In the genomic region with DNA sequence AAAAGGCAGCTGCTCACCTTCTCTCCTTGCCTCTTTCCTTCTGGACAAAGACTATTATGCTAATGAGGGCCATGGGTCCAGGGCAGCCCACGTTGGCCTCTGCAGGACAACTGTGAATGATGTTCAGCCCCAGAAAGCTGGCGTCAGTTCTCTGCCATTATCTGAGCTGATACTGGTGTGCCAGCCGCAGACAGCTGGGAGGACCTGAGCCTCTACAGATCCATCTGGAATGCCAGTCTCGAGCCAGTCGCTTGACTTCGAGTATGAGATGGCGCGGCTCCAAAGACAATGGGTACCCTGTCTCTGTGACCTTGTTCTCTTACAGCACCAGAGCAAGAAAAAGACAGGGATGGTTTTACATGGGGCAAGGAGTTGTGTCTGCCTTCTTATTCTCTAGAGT, we compare ENCODE assay signal across 20 mouse cellular contexts.
A peak's percentile ranks its signal among the peaks of the same experiment; 100 is the strongest.
DNase-seq lines count a peak whose midpoint lies in the region; ATAC-seq and TF ChIP-seq lines count a peak whose summit lies in the region.
"Had no signal": no experiment of that assay in that cellular context is flagged by ENCODE, and none has a peak within 500 bp of the region (broad histone marks: within the 10 kb centered on the region; RNA-seq: fewer than 3 reads in every experiment).

No protein-coding gene starts in this region.

- H3K36me3 ChIP-seq in heart, embryonic 12.5 days = no peaks in the 10 kb centered on the region
- no peaks in the 10 kb centered on the region for H3K36me3 ChIP-seq in heart, embryonic 15.5 days
- no peaks in the 10 kb centered on the region for H3K36me3 ChIP-seq in liver, postnatal 0 days (replicated peaks; ENCODE audit: insufficient read depth, low read length)
- no peaks in the 10 kb centered on the region for H3K36me3 ChIP-seq in midbrain, embryonic 11.5 days (ENCODE audit: control insufficient read depth, insufficient read depth, low read length)
- H3K36me3 ChIP-seq: embryonic facial prominence, embryonic 13.5 days; intestine, embryonic 15.5 days; limb, embryonic 12.5 days had no signal

- no peak for TF ChIP-seq CTCF in liver, postnatal 0 days (IDR thresholded peaks at IDR 0.05; ENCODE audit: low read depth)

- no peaks in the 10 kb centered on the region for H3K9me3 ChIP-seq in heart, embryonic 12.5 days (replicated peaks)
- H3K9me3 ChIP-seq in heart, embryonic 15.5 days (replicated peaks) = no peaks in the 10 kb centered on the region
- H3K9me3 ChIP-seq in liver, postnatal 0 days (ENCODE audit: low read length) = no peaks in the 10 kb centered on the region
- no peaks in the 10 kb centered on the region for H3K9me3 ChIP-seq in midbrain, embryonic 11.5 days (ENCODE audit: control insufficient read depth, low read length)
- H3K9me3 ChIP-seq: embryonic facial prominence, embryonic 13.5 days; intestine, embryonic 15.5 days; limb, embryonic 12.5 days had no signal

- ATAC-seq in heart, embryonic 12.5 days (ENCODE audit: insufficient number of reproducible peaks, low FRiP score) = no peak
- ATAC-seq in heart, embryonic 15.5 days (replicated peaks; ENCODE audit: insufficient number of reproducible peaks, insufficient read depth, low FRiP score, low read depth) = peak; percentile 79
- no peak for ATAC-seq in liver, postnatal 0 days
- ATAC-seq in midbrain, embryonic 11.5 days (ENCODE audit: low FRiP score) = no peak
- ATAC-seq: activated CD4-positive, CD25-positive, alpha-beta regulatory T cell, adult 4 months; intestine, embryonic 15.5 days; Patski had no signal

- peaks cover 31% of the 10 kb centered on the region for H3K4me1 ChIP-seq in heart, embryonic 12.5 days (replicated peaks)
- H3K4me1 ChIP-seq in heart, embryonic 15.5 days (replicated peaks) = peaks cover 28% of the 10 kb centered on the region
- no peaks in the 10 kb centered on the region for H3K4me1 ChIP-seq in liver, postnatal 0 days (ENCODE audit: insufficient read depth)
- H3K4me1 ChIP-seq in midbrain, embryonic 11.5 days (ENCODE audit: control insufficient read depth, insufficient read depth, low read length) = no peaks in the 10 kb centered on the region
- H3K4me1 ChIP-seq: embryonic facial prominence, embryonic 13.5 days; intestine, embryonic 15.5 days; limb, embryonic 12.5 days had no signal

- no peak overlapping the region for H3K4me3 ChIP-seq in heart, embryonic 12.5 days
- no peak overlapping the region for H3K4me3 ChIP-seq in heart, embryonic 15.5 days
- H3K4me3 ChIP-seq in liver, postnatal 0 days (ENCODE audit: low read depth, low read length) = no peak overlapping the region
- H3K4me3 ChIP-seq in midbrain, embryonic 11.5 days (ENCODE audit: low read depth, low read length) = no peak overlapping the region
- H3K4me3 ChIP-seq: embryonic facial prominence, embryonic 13.5 days; intestine, embryonic 15.5 days; layer of hippocampus, adult 2 months; left cerebral cortex, adult 2 months; limb, embryonic 12.5 days had no signal

- WGBS in heart, embryonic 12.5 days = 46% methylated on average over 8 of the region's 8 CpGs
- WGBS in heart, embryonic 15.5 days = 36% methylated on average over 8 of the region's 8 CpGs
- WGBS in liver, postnatal 0 days (ENCODE audit: insufficient replicate concordance) = 63% methylated on average over 8 of the region's 8 CpGs
- 78% methylated on average over 8 of the region's 8 CpGs for WGBS in midbrain, embryonic 11.5 days

- no peaks in the 10 kb centered on the region; the same call in 1 of the 2 replicates for H3K27me3 ChIP-seq in heart, embryonic 12.5 days (replicated peaks)
- H3K27me3 ChIP-seq in heart, embryonic 15.5 days = no peaks in the 10 kb centered on the region
- H3K27me3 ChIP-seq in liver, postnatal 0 days (ENCODE audit: insufficient read depth, low read length) = no peaks in the 10 kb centered on the region
- no peaks in the 10 kb centered on the region for H3K27me3 ChIP-seq in midbrain, embryonic 11.5 days (ENCODE audit: control insufficient read depth, insufficient read depth, low read length)
- H3K27me3 ChIP-seq: intestine, embryonic 15.5 days; Patski had no signal

- H3K4me2 ChIP-seq in heart, embryonic 12.5 days = no peak overlapping the region
- H3K4me2 ChIP-seq in heart, embryonic 15.5 days = 0 out of 2 replicates have a peak overlapping the region, but pooled peaks have one; percentile 24
- H3K4me2 ChIP-seq in liver, postnatal 0 days (ENCODE audit: low read depth, low read length) = no peak overlapping the region
- no peak overlapping the region for H3K4me2 ChIP-seq in midbrain, embryonic 11.5 days
- H3K4me2 ChIP-seq: embryonic facial prominence, embryonic 13.5 days; intestine, embryonic 15.5 days; limb, embryonic 12.5 days had no signal

- TF ChIP-seq EP300 in liver, postnatal 0 days (IDR thresholded peaks at IDR 0.05; ENCODE audit: low read depth) = no peak

- no peak overlapping the region for H3K9ac ChIP-seq in heart, embryonic 12.5 days
- H3K9ac ChIP-seq in heart, embryonic 15.5 days = no peak overlapping the region
- H3K9ac ChIP-seq in liver, postnatal 0 days (replicated peaks) = no peak overlapping the region
- H3K9ac ChIP-seq in midbrain, embryonic 11.5 days (ENCODE audit: low read length) = no peak overlapping the region
- H3K9ac ChIP-seq: embryonic facial prominence, embryonic 13.5 days; intestine, embryonic 15.5 days; limb, embryonic 12.5 days; liver, embryonic 14.5 days had no signal

- peak; percentile 73 to 80 for DNase-seq in heart, adult 18-20 months
- peak; percentile 47 to 61 for DNase-seq in heart, adult 9 months (ENCODE audit: low spot score in 2 of 2)
- peak; percentile 12 for DNase-seq in retina, embryonic 14.5 days (ENCODE audit: low spot score)
- no peak for DNase-seq in liver, postnatal 0 days
- no peak for DNase-seq in midbrain, embryonic 11.5 days (ENCODE audit: low spot score, missing footprints)
- DNase-seq: adrenal gland, postnatal 25 days; cerebellum, adult 8-10 months; kidney, postnatal 10 days; lung, postnatal 10 days; right cerebral cortex, postnatal 25 days had no signal

- no peak overlapping the region for H3K27ac ChIP-seq in heart, embryonic 12.5 days (ENCODE audit: poor library complexity, severe bottlenecking)
- peak overlapping the region; percentile 80 for H3K27ac ChIP-seq in heart, embryonic 15.5 days
- no peak overlapping the region for H3K27ac ChIP-seq in liver, postnatal 0 days (ENCODE audit: low read depth)
- no peak overlapping the region for H3K27ac ChIP-seq in midbrain, embryonic 11.5 days (ENCODE audit: low read depth, low read length)
- H3K27ac ChIP-seq: embryonic facial prominence, embryonic 13.5 days; intestine, embryonic 15.5 days; layer of hippocampus, adult 2 months; left cerebral cortex, adult 2 months; limb, embryonic 12.5 days; liver, embryonic 14.5 days had no signal

Comparison
In these comparisons a context has a peak if more than half of its experiments do, and no peak if none do; other contexts are left out.
1. DNase-seq: peak in heart, adult 18-20 months (2 of 2), heart, adult 9 months (2 of 2) and retina, embryonic 14.5 days (single experiment); none in liver, postnatal 0 days (single experiment) and midbrain, embryonic 11.5 days (single experiment).